Mouse (Mus musculus): ENCODE results near the gene Alk. TPM values are rescaled to one million over a fixed set of nuclear protein-coding genes. Genes with fewer than 3 reads are reported as not detected.

The Alk gene
- polyA plus RNA-seq, 1 experiment from 2014 or later: 4.7 TPM

- Histone ChIP-seq H3K9me3 (ENCODE audit: control insufficient read depth, low read length) (0 out of 2 replicates have a peak, but pooled peaks cover 2% of the 10 kb centered on the region), H3K27ac (ENCODE audit: low read length) (no peak overlapping the region), H3K9ac (replicated peaks; ENCODE audit: low read depth, low read length) (no peak overlapping the region), H3K4me1 (replicated peaks; ENCODE audit: control insufficient read depth, insufficient read depth, low read length) (no peaks in the 10 kb centered on the region), H3K4me2 (ENCODE audit: low read length) (no peak overlapping the region), H3K27me3 (replicated peaks; ENCODE audit: control insufficient read depth, insufficient read depth, low read length) (no peaks in the 10 kb centered on the region), H3K36me3 (ENCODE audit: control insufficient read depth, insufficient read depth) (no peaks in the 10 kb centered on the region), H3K4me3 (replicated peaks; ENCODE audit: low read length) (no peak overlapping the region)
- WGBS: 32% methylated on average over 1 of the region's 1 CpGs
- ATAC-seq: peak; percentile 50
Observed at GRCm38 (mm10) chr17:72237315-72237714, 367.1 kb downstream of the Alk start.

- 91% methylated on average over 7 of the region's 7 CpGs for whole genome bisulfite sequencing
- no peak for ATAC-seq
- Histone ChIP-seq H3K4me2 (ENCODE audit: low read length) (no peak overlapping the region), H3K27ac (ENCODE audit: low read length) (no peak overlapping the region), H3K27me3 (replicated peaks; ENCODE audit: control insufficient read depth, insufficient read depth, low read length) (no peaks in the 10 kb centered on the region), H3K36me3 (ENCODE audit: control insufficient read depth, insufficient read depth) (no peaks in the 10 kb centered on the region), H3K9me3 (ENCODE audit: control insufficient read depth, low read length) (no peaks in the 10 kb centered on the region), H3K9ac (replicated peaks; ENCODE audit: low read depth, low read length) (no peak overlapping the region), H3K4me1 (replicated peaks; ENCODE audit: control insufficient read depth, insufficient read depth, low read length) (no peaks in the 10 kb centered on the region), H3K4me3 (replicated peaks; ENCODE audit: low read length) (no peak overlapping the region)
Observed at GRCm38 (mm10) chr17:72230891-72231290, 373.5 kb downstream of the Alk start.

- Histone ChIP-seq H3K4me3 (replicated peaks; ENCODE audit: low read length) (no peak overlapping the region), H3K4me1 (replicated peaks; ENCODE audit: control insufficient read depth, insufficient read depth, low read length) (no peaks in the 10 kb centered on the region), H3K36me3 (ENCODE audit: control insufficient read depth, insufficient read depth) (no peaks in the 10 kb centered on the region), H3K27me3 (replicated peaks; ENCODE audit: control insufficient read depth, insufficient read depth, low read length) (no peaks in the 10 kb centered on the region), H3K9me3 (ENCODE audit: control insufficient read depth, low read length) (no peaks in the 10 kb centered on the region), H3K4me2 (ENCODE audit: low read length) (no peak overlapping the region), H3K9ac (replicated peaks; ENCODE audit: low read depth, low read length) (no peak overlapping the region), H3K27ac (ENCODE audit: low read length) (no peak overlapping the region)
- whole genome bisulfite sequencing: 89% methylated on average over 3 of the region's 3 CpGs
- no peak for ATAC-seq
Observed at GRCm38 (mm10) chr17:72218816-72219215, 385.6 kb downstream of the Alk start.

- no peak overlapping the region for H3K4me3 ChIP-seq (replicated peaks; ENCODE audit: low read length)
- H3K36me3 ChIP-seq (ENCODE audit: control insufficient read depth, insufficient read depth): no peaks in the 10 kb centered on the region
- WGBS: 28% methylated on average over 6 of the region's 6 CpGs
- no peaks in the 10 kb centered on the region for H3K9me3 ChIP-seq (ENCODE audit: control insufficient read depth, low read length)
- no peak overlapping the region for H3K27ac ChIP-seq (ENCODE audit: low read length)
- no peak for ATAC-seq
- no peak overlapping the region for H3K4me2 ChIP-seq (ENCODE audit: low read length)
- peaks cover 19% of the 10 kb centered on the region for H3K4me1 ChIP-seq (replicated peaks; ENCODE audit: control insufficient read depth, insufficient read depth, low read length)
- H3K9ac ChIP-seq (replicated peaks; ENCODE audit: low read depth, low read length): no peak overlapping the region
- no peaks in the 10 kb centered on the region for H3K27me3 ChIP-seq (replicated peaks; ENCODE audit: control insufficient read depth, insufficient read depth, low read length)
Observed at GRCm38 (mm10) chr17:72197576-72197975, 406.9 kb downstream of the Alk start.

GRCm38 (mm10) chr17:72194976-72195650 lies 409.3 kb downstream of the Alk start:
- Histone ChIP-seq H3K9me3 (ENCODE audit: control insufficient read depth, low read length) (no peaks in the 10 kb centered on the region), H3K27ac (ENCODE audit: low read length) (peak overlapping the region; percentile 35; the same call in 1 of the 2 replicates), H3K4me3 (replicated peaks; ENCODE audit: low read length) (no peak overlapping the region), H3K4me2 (ENCODE audit: low read length) (no peak overlapping the region), H3K4me1 (replicated peaks; ENCODE audit: control insufficient read depth, insufficient read depth, low read length) (peaks cover 30% of the 10 kb centered on the region), H3K27me3 (replicated peaks; ENCODE audit: control insufficient read depth, insufficient read depth, low read length) (no peaks in the 10 kb centered on the region), H3K9ac (replicated peaks; ENCODE audit: low read depth, low read length) (no peak overlapping the region), H3K36me3 (ENCODE audit: control insufficient read depth, insufficient read depth) (no peaks in the 10 kb centered on the region)
- 8% methylated on average over 12 of the region's 12 CpGs for WGBS
- peak; percentile 90 for ATAC-seq

- H3K4me3 ChIP-seq (replicated peaks; ENCODE audit: low read length): no peak overlapping the region
- no peak overlapping the region for H3K4me2 ChIP-seq (ENCODE audit: low read length)
- peaks cover 23% of the 10 kb centered on the region for H3K4me1 ChIP-seq (replicated peaks; ENCODE audit: control insufficient read depth, insufficient read depth, low read length)
- no peak overlapping the region for H3K9ac ChIP-seq (replicated peaks; ENCODE audit: low read depth, low read length)
- H3K9me3 ChIP-seq (ENCODE audit: control insufficient read depth, low read length): no peaks in the 10 kb centered on the region
- no peak for ATAC-seq
- H3K27me3 ChIP-seq (replicated peaks; ENCODE audit: control insufficient read depth, insufficient read depth, low read length): no peaks in the 10 kb centered on the region
- no peak overlapping the region for H3K27ac ChIP-seq (ENCODE audit: low read length)
- no peaks in the 10 kb centered on the region for H3K36me3 ChIP-seq (ENCODE audit: control insufficient read depth, insufficient read depth)
- 70% methylated on average over 8 of the region's 8 CpGs for WGBS
Observed at GRCm38 (mm10) chr17:72190536-72190935, 413.9 kb downstream of the Alk start.

- Histone ChIP-seq H3K36me3 (ENCODE audit: control insufficient read depth, insufficient read depth) (no peaks in the 10 kb centered on the region), H3K27ac (ENCODE audit: low read length) (no peak overlapping the region), H3K9ac (replicated peaks; ENCODE audit: low read depth, low read length) (no peak overlapping the region), H3K4me2 (ENCODE audit: low read length) (no peak overlapping the region), H3K4me1 (replicated peaks; ENCODE audit: control insufficient read depth, insufficient read depth, low read length) (peaks cover 11% of the 10 kb centered on the region), H3K4me3 (replicated peaks; ENCODE audit: low read length) (no peak overlapping the region), H3K27me3 (replicated peaks; ENCODE audit: control insufficient read depth, insufficient read depth, low read length) (no peaks in the 10 kb centered on the region), H3K9me3 (ENCODE audit: control insufficient read depth, low read length) (no peaks in the 10 kb centered on the region)
- 81% methylated on average over 1 of the region's 1 CpGs for WGBS
- ATAC-seq: no peak
Observed at GRCm38 (mm10) chr17:72187026-72187425, 417.4 kb downstream of the Alk start.

GRCm38 (mm10) chr17:72182414-72182813 lies 422.0 kb downstream of the Alk start:
- H3K4me1 ChIP-seq (replicated peaks; ENCODE audit: control insufficient read depth, insufficient read depth, low read length): no peaks in the 10 kb centered on the region
- H3K27ac ChIP-seq (ENCODE audit: low read length): no peak overlapping the region
- no peaks in the 10 kb centered on the region for H3K36me3 ChIP-seq (ENCODE audit: control insufficient read depth, insufficient read depth)
- H3K9me3 ChIP-seq (ENCODE audit: control insufficient read depth, low read length): no peaks in the 10 kb centered on the region
- H3K9ac ChIP-seq (replicated peaks; ENCODE audit: low read depth, low read length): no peak overlapping the region
- 90% methylated on average over 2 of the region's 2 CpGs for WGBS
- H3K4me3 ChIP-seq (replicated peaks; ENCODE audit: low read length): no peak overlapping the region
- no peak overlapping the region for H3K4me2 ChIP-seq (ENCODE audit: low read length)
- no peak for ATAC-seq
- H3K27me3 ChIP-seq (replicated peaks; ENCODE audit: control insufficient read depth, insufficient read depth, low read length): no peaks in the 10 kb centered on the region

- Histone ChIP-seq H3K4me2 (ENCODE audit: low read length) (no peak overlapping the region), H3K9ac (replicated peaks; ENCODE audit: low read depth, low read length) (no peak overlapping the region), H3K4me3 (replicated peaks; ENCODE audit: low read length) (no peak overlapping the region), H3K36me3 (ENCODE audit: control insufficient read depth, insufficient read depth) (no peaks in the 10 kb centered on the region), H3K9me3 (ENCODE audit: control insufficient read depth, low read length) (no peaks in the 10 kb centered on the region), H3K27me3 (replicated peaks; ENCODE audit: control insufficient read depth, insufficient read depth, low read length) (no peaks in the 10 kb centered on the region), H3K27ac (ENCODE audit: low read length) (no peak overlapping the region), H3K4me1 (replicated peaks; ENCODE audit: control insufficient read depth, insufficient read depth, low read length) (no peaks in the 10 kb centered on the region)
- 96% methylated on average over 9 of the region's 9 CpGs for WGBS
- ATAC-seq: no peak
Observed at GRCm38 (mm10) chr17:72180200-72180599, 424.2 kb downstream of the Alk start.

- Histone ChIP-seq H3K36me3 (ENCODE audit: control insufficient read depth, insufficient read depth) (no peaks in the 10 kb centered on the region), H3K9ac (replicated peaks; ENCODE audit: low read depth, low read length) (no peak overlapping the region), H3K4me2 (ENCODE audit: low read length) (no peak overlapping the region), H3K27me3 (replicated peaks; ENCODE audit: control insufficient read depth, insufficient read depth, low read length) (no peaks in the 10 kb centered on the region), H3K4me3 (replicated peaks; ENCODE audit: low read length) (no peak overlapping the region), H3K27ac (ENCODE audit: low read length) (no peak overlapping the region), H3K4me1 (replicated peaks; ENCODE audit: control insufficient read depth, insufficient read depth, low read length) (no peaks in the 10 kb centered on the region), H3K9me3 (ENCODE audit: control insufficient read depth, low read length) (no peaks in the 10 kb centered on the region)
- no peak for ATAC-seq
- 91% methylated on average over 14 of the region's 14 CpGs for WGBS
Observed at GRCm38 (mm10) chr17:72179722-72180140, 424.7 kb downstream of the Alk start.

Data from forebrain, embryonic 16.5 days (tissue).